Mouse (Mus musculus) kidney, embryonic 16.5 days (tissue): ENCODE measurements around the gene Aff3. TPM values are rescaled to one million over a fixed set of nuclear protein-coding genes. Genes with fewer than 3 reads are reported as not detected.

Source experiments
- ATAC-seq: fragments of 200-750 bp; cut with Nextera tagmentation; 2 replicates; pipeline ENCODE4 v1.8.0; 2017; ENCODE audit warnings: moderate TSS enrichment; ENCODE audit not compliant: low FRiP score, low TSS enrichment
- H3K27ac ChIP-seq: fragments of 300-500 bp; sonication (generic); 2 replicates; pipeline ENCODE4 v1.5.1; 2014; ENCODE audit warnings: low read length
- H3K27me3 ChIP-seq: fragments of 300-500 bp; sonication (generic); 2 replicates; pipeline ENCODE4 v1.6.1; 2014; ENCODE audit warnings: low read length, control low read depth, mixed read lengths; ENCODE audit not compliant: insufficient read depth
- H3K36me3 ChIP-seq: fragments of 300-500 bp; sonication (generic); 2 replicates; pipeline ENCODE4 v1.6.1; 2014; ENCODE audit warnings: low read length, control low read depth, mixed read lengths; ENCODE audit not compliant: insufficient read depth
- H3K4me1 ChIP-seq: fragments of 300-500 bp; sonication (generic); 2 replicates; pipeline ENCODE4 v1.6.1; 2014; ENCODE audit warnings: low read length, control low read depth, mixed read lengths; ENCODE audit not compliant: insufficient read depth
- H3K4me2 ChIP-seq: fragments of 300-500 bp; sonication (generic); replicated peaks from 2 replicates; pipeline ENCODE4 v1.6.1; 2014; ENCODE audit warnings: low read depth, low read length
- H3K4me3 ChIP-seq: fragments of 300-500 bp; sonication (generic); 2 replicates; pipeline ENCODE4 v1.5.1; 2014; ENCODE audit warnings: mild to moderate bottlenecking, low read length
- H3K9ac ChIP-seq: fragments of 300-500 bp; sonication (generic); replicated peaks from 2 replicates; pipeline ENCODE4 v1.6.1; 2014; ENCODE audit warnings: low read length
- H3K9me3 ChIP-seq: fragments of 300-500 bp; sonication (generic); 2 replicates; pipeline ENCODE4 v1.6.1; 2016; ENCODE audit warnings: low read length, control low read depth
- WGBS: fragments of 180-500 bp; shearing (Covaris S2); extraction: QIAGEN DNeasy Blood & Tissue Kit; methylation state at CpG from one replicate; pipeline ENCODE4 v1.1.7; 2014; 5-methylcytosine and 5-hydroxymethylcytosine counted together
- polyA plus RNA-seq: library from polyadenylated mRNA; unstranded; fragments of >200 nt; fragmentation: Nextera tagmentation; extraction: Ambion mirVana; gene quantifications from 2 replicates; pipeline ENCODE4 v1.2.1, GENCODE M21; 2015

Gene Aff3
- polyA plus RNA-seq, 1 experiment from 2014 or later = 4.0 TPM

GRCm38 (mm10) chr1:38621840-38622239, 42.9 kb downstream of the Aff3 start:
- Histone ChIP-seq H3K4me1 (peaks cover 9% of the 10 kb centered on the region), H3K27ac (no peak overlapping the region), H3K9me3 (peaks cover 5% of the 10 kb centered on the region), H3K9ac (no peak overlapping the region), H3K27me3 (no peaks in the 10 kb centered on the region), H3K4me3 (no peak overlapping the region), H3K4me2 (no peak overlapping the region), H3K36me3 (no peaks in the 10 kb centered on the region; the same call in none of the 2 replicates)
- WGBS = 51% methylated on average over 4 of the region's 4 CpGs
- ATAC-seq = no peak

GRCm38 (mm10) chr1:38620401-38620800, 44.4 kb downstream of the Aff3 start:
- no peaks in the 10 kb centered on the region for H3K4me1 ChIP-seq
- no peak overlapping the region for H3K27ac ChIP-seq
- peaks cover 5% of the 10 kb centered on the region for H3K9me3 ChIP-seq
- no peaks in the 10 kb centered on the region for H3K27me3 ChIP-seq
- ATAC-seq = no peak
- no peak overlapping the region for H3K9ac ChIP-seq
- no peak overlapping the region for H3K4me3 ChIP-seq
- no peaks in the 10 kb centered on the region; the same call in none of the 2 replicates for H3K36me3 ChIP-seq
- WGBS = 91% methylated on average over 6 of the region's 6 CpGs
- H3K4me2 ChIP-seq = no peak overlapping the region

GRCm38 (mm10) chr1:38606741-38607140, 58.0 kb downstream of the Aff3 start:
- no peak for ATAC-seq
- no peaks in the 10 kb centered on the region for H3K9me3 ChIP-seq
- H3K27ac ChIP-seq = no peak overlapping the region
- peaks cover 16% of the 10 kb centered on the region; the same call in 1 of the 2 replicates for H3K4me1 ChIP-seq
- no peak overlapping the region for H3K9ac ChIP-seq
- no peaks in the 10 kb centered on the region for H3K27me3 ChIP-seq
- H3K36me3 ChIP-seq = no peaks in the 10 kb centered on the region
- no peak overlapping the region for H3K4me2 ChIP-seq
- no peak overlapping the region for H3K4me3 ChIP-seq
- WGBS = 43% methylated on average over 4 of the region's 4 CpGs

GRCm38 (mm10) chr1:38605426-38605825, 59.3 kb downstream of the Aff3 start:
- 85% methylated on average over 4 of the region's 4 CpGs for WGBS
- no peak overlapping the region for H3K27ac ChIP-seq
- no peaks in the 10 kb centered on the region for H3K27me3 ChIP-seq
- ATAC-seq = no peak
- peaks cover 21% of the 10 kb centered on the region; the same call in 1 of the 2 replicates for H3K4me1 ChIP-seq
- H3K9ac ChIP-seq = no peak overlapping the region
- no peak overlapping the region for H3K4me3 ChIP-seq
- H3K36me3 ChIP-seq = no peaks in the 10 kb centered on the region
- H3K9me3 ChIP-seq = no peaks in the 10 kb centered on the region
- no peak overlapping the region for H3K4me2 ChIP-seq

GRCm38 (mm10) chr1:38604611-38605010, 60.1 kb downstream of the Aff3 start:
- Histone ChIP-seq H3K27ac (no peak overlapping the region), H3K27me3 (no peaks in the 10 kb centered on the region), H3K9me3 (no peaks in the 10 kb centered on the region), H3K9ac (no peak overlapping the region), H3K4me2 (no peak overlapping the region), H3K36me3 (no peaks in the 10 kb centered on the region), H3K4me3 (no peak overlapping the region), H3K4me1 (peaks cover 21% of the 10 kb centered on the region; the same call in 1 of the 2 replicates)
- WGBS = 76% methylated on average over 7 of the region's 7 CpGs
- no peak for ATAC-seq

GRCm38 (mm10) chr1:38601802-38602508, 62.8 kb downstream of the Aff3 start:
- H3K4me2 ChIP-seq = no peak overlapping the region
- WGBS = 66% methylated on average over 11 of the region's 11 CpGs
- H3K9me3 ChIP-seq = no peaks in the 10 kb centered on the region
- no peaks in the 10 kb centered on the region for H3K27me3 ChIP-seq
- peaks cover 11% of the 10 kb centered on the region; the same call in 1 of the 2 replicates for H3K4me1 ChIP-seq
- H3K9ac ChIP-seq = no peak overlapping the region
- no peak overlapping the region for H3K27ac ChIP-seq
- no peak for ATAC-seq
- H3K4me3 ChIP-seq = no peak overlapping the region
- no peaks in the 10 kb centered on the region for H3K36me3 ChIP-seq

- no peak overlapping the region for H3K4me2 ChIP-seq
- no peak overlapping the region for H3K9ac ChIP-seq
- peaks cover 8% of the 10 kb centered on the region; the same call in 1 of the 2 replicates for H3K4me1 ChIP-seq
- WGBS = 64% methylated on average over 3 of the region's 3 CpGs
- no peaks in the 10 kb centered on the region for H3K9me3 ChIP-seq
- no peaks in the 10 kb centered on the region for H3K27me3 ChIP-seq
- ATAC-seq = no peak
- no peak overlapping the region for H3K4me3 ChIP-seq
- no peak overlapping the region for H3K27ac ChIP-seq
- no peaks in the 10 kb centered on the region for H3K36me3 ChIP-seq
Measured at GRCm38 (mm10) chr1:38595311-38595710, 69.4 kb downstream of the Aff3 start.

GRCm38 (mm10) chr1:38594766-38595165, 70.0 kb downstream of the Aff3 start:
- no peak overlapping the region for H3K4me2 ChIP-seq
- H3K36me3 ChIP-seq = 0 out of 2 replicates have a peak, but pooled peaks cover 2% of the 10 kb centered on the region
- H3K4me1 ChIP-seq = peaks cover 8% of the 10 kb centered on the region; the same call in 1 of the 2 replicates
- H3K9me3 ChIP-seq = no peaks in the 10 kb centered on the region
- no peak overlapping the region for H3K9ac ChIP-seq
- 48% methylated on average over 5 of the region's 5 CpGs for WGBS
- ATAC-seq = no peak
- H3K27ac ChIP-seq = no peak overlapping the region
- H3K27me3 ChIP-seq = no peaks in the 10 kb centered on the region
- no peak overlapping the region for H3K4me3 ChIP-seq

- H3K4me3 ChIP-seq = no peak overlapping the region
- peaks cover 8% of the 10 kb centered on the region; the same call in 1 of the 2 replicates for H3K4me1 ChIP-seq
- WGBS = 68% methylated on average over 8 of the region's 8 CpGs
- H3K36me3 ChIP-seq = 0 out of 2 replicates have a peak, but pooled peaks cover 4% of the 10 kb centered on the region
- H3K27me3 ChIP-seq = no peaks in the 10 kb centered on the region
- H3K9ac ChIP-seq = no peak overlapping the region
- no peak for ATAC-seq
- H3K27ac ChIP-seq = no peak overlapping the region
- H3K4me2 ChIP-seq = no peak overlapping the region
- H3K9me3 ChIP-seq = no peaks in the 10 kb centered on the region
Measured at GRCm38 (mm10) chr1:38591194-38591593, 73.6 kb downstream of the Aff3 start.

GRCm38 (mm10) chr1:38588741-38589140, 76.0 kb downstream of the Aff3 start:
- H3K4me3 ChIP-seq = no peak overlapping the region
- no peak overlapping the region for H3K9ac ChIP-seq
- H3K4me1 ChIP-seq = no peaks in the 10 kb centered on the region
- no peak for ATAC-seq
- H3K27me3 ChIP-seq = no peaks in the 10 kb centered on the region
- no peak overlapping the region for H3K27ac ChIP-seq
- H3K4me2 ChIP-seq = no peak overlapping the region
- H3K9me3 ChIP-seq = no peaks in the 10 kb centered on the region
- H3K36me3 ChIP-seq = 0 out of 2 replicates have a peak, but pooled peaks cover 6% of the 10 kb centered on the region
- WGBS = 82% methylated on average over 6 of the region's 6 CpGs
